Mouse (Mus musculus) inflammation-experienced regulatory T-cells, adult 6 months (primary cell): ENCODE data around the gene Tpmt. TPM values are rescaled to one million over a fixed set of nuclear protein-coding genes. Genes with fewer than 3 reads are reported as not detected.

Experiments used
- ATAC-seq: one replicate; pipeline ENCODE4 v1.8.0; 2017
- polyA plus RNA-seq, 3 experiments: library from polyadenylated mRNA; unstranded; fragments of 100-300 nt; shearing (Covaris generic); gene quantifications; one replicate each; pipeline ENCODE4 v1.2.1; 2017

The Tpmt gene
- 1 to 10 TPM; 4.1 to 9.7 (median 8.0) TPM for polyA plus RNA-seq

DNA sequence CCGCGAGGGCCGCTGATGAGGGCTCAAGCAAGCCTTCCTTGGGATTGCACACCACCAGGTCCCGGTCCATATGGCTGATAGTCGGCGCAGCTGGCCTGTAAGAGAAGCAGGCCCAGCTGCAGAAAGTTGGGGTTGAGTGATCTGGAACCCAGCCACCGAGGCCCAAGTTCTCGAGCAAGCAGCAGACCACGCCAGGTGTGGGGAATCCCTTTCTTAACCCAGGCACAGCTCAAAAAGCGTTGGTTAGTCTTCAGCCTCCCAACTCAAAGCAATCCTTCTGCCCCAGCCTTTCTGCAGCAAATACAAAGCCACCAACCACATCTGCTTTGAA lies at the start of gene Tpmt:
TSS of gene Tpmt (minus strand) at position 121 of the 331 bp plus-strand sequence.
- ATAC-seq: no peak

DNA sequence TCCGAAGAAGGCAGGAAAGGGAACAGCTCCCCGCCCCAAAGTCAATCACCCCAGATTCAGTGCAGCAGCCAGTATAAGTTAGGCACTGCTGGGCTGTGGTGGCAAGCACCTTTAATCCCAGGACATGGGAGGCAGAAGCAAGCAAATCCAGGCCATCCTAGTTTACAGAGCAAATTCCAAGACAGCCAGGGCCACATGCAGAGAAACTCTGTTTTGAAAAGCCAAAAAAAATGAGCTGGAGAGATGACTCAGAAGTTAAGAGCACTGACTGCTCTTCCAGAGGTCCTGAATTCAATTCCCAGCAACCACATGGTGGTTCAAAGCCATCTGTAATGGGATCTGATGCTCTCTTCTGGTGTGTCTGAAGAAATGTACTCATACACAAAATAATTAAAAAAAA lies 49.3 kb upstream of the Tpmt start:
- no peak for ATAC-seq

- no peak for ATAC-seq
Measured at GRCm38 (mm10) chr13:47089271-47089670, 44.7 kb upstream of the Tpmt start.

DNA sequence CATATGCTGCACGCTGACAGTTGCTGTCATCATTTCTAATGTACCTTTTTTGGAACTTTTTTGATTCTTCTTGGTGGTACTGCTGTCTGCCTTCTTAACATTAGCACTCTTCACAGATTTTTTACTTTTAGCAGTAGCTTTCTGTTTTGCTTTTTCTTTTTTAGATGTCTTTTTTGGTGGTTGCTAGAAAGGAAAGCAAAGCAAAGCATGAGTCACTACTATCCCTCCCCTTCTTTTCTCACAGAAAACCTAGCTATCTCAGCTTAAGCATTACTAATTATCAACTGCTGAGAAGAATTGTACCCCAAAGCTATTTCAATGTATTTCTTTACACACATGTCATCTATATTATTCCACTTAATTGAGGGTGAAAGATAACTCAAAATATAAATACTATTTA lies 43.9 kb upstream of the Tpmt start:
- ATAC-seq: no peak

DNA sequence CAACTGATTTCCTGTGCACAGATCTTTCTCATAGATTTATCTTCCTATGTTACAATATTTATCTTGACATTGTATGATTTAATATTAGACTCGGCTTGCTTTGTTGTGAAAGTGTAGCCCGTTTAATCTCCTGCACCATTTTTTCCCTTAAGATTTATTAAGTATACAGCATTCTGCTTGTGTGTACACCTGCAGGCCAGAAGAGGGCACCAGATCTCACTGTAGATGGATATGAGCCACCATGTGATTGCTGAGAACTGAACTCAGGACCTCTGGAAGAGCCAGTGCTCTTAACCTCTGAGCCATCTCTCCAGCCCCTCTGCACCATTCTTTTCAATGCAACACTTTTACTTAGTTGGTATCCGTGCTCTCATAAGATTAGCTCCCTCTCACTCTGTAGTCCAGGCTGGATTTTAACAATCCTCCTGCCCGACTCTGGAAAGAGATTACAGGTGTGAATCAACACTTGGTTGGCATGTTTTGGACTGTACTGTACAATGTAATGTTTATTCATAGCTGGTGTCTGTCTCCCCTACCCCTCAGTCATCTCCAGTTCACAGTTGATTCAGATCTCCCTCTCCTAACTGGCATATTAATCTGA lies 36.5 kb upstream of the Tpmt start:
- no peak for ATAC-seq

GRCm38 (mm10) chr13:47078799-47079198 lies 34.3 kb upstream of the Tpmt start:
- no peak for ATAC-seq

DNA sequence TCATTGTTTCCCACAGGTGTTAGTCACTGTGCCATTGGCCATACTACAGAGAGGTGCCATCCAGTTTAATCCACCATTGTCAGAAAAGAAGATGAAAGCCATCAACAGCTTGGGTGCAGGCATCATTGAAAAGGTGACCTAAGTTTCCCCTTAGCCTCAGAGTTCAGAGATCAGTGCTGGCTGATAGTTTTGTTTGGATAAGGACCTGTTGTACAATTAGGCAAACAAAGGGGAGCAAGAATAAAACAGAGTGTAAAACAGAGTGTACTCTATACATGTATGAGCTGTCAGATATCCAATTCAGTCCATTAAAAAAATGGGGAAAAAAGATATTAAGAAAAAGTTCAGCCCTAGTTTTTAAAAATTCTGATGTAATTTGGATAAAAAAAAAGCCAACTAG lies 32.8 kb upstream of the Tpmt start:
- ATAC-seq: no peak

GRCm38 (mm10) chr13:47076156-47076555 lies 31.6 kb upstream of the Tpmt start:
- no peak for ATAC-seq

GRCm38 (mm10) chr13:47072484-47072883 lies 27.9 kb upstream of the Tpmt start:
- no peak for ATAC-seq

DNA sequence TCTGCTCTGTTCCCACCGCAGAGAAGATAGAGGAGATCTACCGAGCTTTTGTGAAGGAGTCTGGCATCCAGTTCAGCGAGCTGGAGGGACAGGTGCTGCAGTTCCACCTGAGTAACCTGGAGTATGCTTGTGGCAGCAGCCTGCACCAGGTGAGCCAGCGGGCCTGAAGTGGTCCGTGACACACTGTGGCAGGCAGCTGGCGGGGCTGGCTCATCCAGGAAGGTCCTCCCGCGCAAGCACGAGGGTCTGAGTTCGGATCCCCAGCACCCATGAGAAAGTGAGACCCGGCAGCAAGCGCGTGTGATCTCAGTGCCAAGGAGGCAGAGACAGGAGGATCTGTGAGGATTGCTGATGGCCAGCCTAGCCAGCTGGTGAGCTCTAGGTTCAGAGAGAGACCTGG lies 27.3 kb upstream of the Tpmt start:
- ATAC-seq: no peak

DNA sequence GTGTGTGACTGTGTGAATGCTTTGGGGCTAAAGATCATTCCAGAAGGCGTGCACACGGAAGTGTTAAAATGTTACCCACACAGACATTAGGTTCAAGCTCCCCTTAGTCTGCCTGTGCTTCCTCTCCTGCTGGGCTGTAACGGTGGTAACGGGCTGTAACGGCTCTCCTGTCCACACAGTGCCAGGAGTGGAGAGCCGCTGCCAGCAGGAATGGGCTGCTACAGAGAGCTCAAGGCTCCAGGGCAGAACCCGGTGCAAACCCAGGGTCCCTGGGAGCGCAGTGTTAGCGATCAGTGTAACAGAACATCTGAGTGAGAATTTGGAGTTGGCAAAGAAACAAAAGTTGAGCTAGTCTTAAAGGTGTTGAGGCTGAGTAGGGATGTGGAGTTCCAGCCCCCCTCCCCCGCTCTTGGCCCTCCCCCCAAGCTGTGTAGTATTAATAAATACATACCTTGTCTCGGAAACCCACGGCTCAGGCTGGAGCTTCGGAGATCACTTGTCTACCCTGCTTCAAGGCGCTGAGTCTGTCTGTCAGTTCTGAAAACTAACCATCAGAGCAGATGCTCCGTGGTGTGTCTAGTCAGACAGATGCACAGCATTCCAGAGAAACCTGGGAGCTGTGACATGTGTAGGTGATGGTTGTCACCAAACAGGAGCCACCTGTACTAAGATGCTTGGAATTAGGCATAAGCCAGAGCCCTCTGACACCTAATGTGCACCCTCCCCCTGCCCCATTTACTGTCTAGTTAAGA lies 26.0 kb upstream of the Tpmt start:
- ATAC-seq: no peak

GRCm38 (mm10) chr13:47067001-47067400 lies 22.5 kb upstream of the Tpmt start:
- ATAC-seq: no peak

DNA sequence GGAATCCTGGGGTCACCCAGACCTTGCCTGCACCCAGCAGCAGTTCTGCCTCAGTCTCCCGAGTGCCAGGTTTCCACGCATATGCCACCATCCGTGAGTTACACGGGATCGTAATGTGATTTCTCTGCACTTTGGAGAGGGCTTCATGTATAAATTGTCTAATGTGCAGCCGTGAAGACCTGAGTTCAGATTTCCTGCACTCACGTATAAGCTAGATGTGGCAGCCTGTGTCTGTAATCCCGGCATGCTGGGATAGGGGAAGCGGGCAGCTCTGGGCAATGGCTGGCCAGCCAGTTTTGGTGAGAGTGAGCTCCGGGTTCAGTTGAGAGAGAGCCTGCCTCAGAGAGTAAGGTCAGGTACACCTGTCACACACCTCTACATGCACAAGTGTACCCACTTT lies 22.0 kb upstream of the Tpmt start:
- no peak for ATAC-seq

GRCm38 (mm10) chr13:47063985-47064760 lies 19.6 kb upstream of the Tpmt start:
- ATAC-seq: no peak

DNA sequence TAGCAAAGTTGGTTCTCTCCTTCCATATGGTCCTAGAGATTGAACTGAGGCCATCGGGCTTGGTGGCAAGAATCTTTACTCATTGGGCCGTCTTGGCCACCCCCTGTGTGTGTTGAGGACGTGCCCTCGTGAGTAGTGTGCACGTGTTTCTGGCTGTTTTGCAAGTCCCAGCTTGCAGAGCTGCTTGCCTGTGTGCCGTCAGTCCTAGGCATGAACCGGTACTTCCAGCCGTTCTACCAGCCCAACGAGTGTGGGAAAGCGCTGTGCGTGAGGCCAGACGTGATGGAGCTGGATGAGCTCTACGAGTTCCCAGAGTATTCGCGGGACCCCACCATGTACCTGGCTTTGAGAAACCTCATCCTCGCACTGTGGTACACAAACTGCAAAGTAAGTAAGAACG lies 18.2 kb upstream of the Tpmt start:
- no peak for ATAC-seq

DNA sequence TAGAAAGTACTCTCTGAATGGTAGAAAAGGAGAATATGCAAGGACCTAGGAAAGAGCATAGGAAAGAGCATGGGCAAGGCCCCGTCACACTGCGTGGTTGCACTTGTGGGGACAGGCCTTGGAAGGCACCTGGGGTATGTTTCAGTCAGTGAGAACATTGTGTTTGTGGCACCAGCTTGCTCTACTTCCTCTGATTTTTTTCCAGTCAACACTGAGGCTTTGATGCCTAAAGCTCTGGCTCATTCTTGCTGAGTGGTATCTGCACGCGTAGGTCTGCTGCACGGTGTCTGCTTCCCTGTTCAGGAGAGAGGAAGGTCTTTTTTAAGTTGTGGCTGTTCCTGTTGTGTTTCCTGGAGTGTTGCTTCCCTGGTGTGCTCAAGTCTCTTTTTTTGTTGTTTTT lies 12.2 kb upstream of the Tpmt start:
- no peak for ATAC-seq

DNA sequence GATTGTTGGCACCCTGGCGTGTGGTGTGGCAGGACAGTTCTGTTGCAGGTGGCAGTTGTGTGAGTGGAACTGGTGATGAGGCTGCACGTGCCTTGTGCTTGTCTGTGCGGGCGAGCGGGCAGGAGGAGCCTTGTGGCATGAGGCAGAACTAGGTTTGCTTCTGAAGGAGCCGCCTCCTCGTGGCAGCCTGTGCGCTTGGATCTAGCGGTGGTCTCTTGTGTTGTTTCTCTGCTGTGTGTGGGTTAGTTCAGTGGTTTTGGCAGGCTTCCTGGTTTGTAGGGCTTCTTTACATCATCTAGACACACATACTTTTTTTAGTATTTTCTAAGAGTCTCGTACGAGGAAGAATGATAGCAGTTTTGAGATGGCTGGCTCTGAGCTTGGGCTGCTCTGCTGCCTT lies 11.6 kb upstream of the Tpmt start:
- no peak for ATAC-seq

DNA sequence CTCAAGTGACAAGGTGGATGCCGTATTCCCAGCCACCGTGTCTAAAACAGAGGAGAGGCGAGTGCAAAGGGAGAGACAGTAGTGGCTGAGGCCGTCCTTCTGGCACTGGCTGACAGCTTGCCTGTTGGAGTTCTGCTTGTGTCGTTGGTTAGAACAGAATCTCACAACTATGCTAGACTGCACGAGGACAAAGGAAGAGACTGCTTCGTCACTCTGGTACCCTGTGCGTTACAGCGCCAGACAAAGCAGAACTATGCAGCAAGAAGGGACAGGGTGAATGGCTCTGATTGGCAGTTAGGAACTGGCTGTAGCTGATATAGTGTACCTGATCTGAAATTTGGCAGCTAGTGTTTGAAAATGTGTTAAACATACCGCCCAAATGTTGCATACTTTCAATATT lies 9.4 kb upstream of the Tpmt start:
- ATAC-seq: no peak

GRCm38 (mm10) chr13:47050009-47050408 lies 5.5 kb upstream of the Tpmt start:
- ATAC-seq: no peak

GRCm38 (mm10) chr13:47047996-47048395 lies 3.5 kb upstream of the Tpmt start:
- no peak for ATAC-seq

- ATAC-seq: peak; percentile 11
Measured at GRCm38 (mm10) chr13:47043833-47044616, 512 bp downstream of the Tpmt start.

DNA sequence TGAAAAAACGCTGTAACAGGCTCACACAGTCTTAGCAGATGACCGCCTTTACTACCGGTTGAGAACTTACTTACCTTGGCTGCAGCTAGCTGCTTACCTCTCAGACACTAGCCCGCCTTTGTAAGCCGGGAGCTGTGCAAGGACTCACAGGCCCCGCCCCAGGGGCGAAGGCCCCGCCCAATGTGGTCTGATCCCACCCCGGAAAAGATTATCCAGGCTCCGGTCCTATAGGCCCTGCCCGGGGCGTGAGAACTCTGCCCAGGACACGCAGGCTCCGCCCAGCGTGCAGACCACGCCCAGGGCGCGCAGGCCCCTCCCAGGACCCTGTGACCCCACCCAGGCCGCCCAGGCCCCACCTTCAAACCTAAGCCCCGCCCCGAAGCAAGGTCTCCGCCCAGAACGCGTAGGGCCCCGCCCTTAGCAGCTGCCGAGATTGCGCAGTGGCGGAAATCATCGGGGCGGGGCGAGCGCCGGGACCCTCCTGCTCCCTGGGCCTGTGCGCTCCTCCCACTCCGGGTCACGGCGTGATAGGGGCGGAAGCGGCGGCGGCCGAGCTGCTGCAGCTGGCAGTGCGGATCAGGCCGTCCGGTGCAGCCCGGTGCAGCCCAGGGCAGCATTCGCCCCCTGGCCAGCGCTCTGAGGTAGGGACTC lies 1.4 kb downstream of the Tpmt start, which contains the start of gene Kdm1b:
TSS of gene Kdm1b (plus strand) at position 470 of the 651 bp plus-strand sequence.
- ATAC-seq: peak; percentile 90
